Mouse (Mus musculus) testis, adult 2 months (tissue): ENCODE measurements around the gene Nod1.

Experiments
- CTCF ChIP-seq: fragments of 200-500 bp; IDR thresholded peaks from 2 replicates; pipeline ENCODE4 v1.5.1; 2012; ENCODE audit warnings: low read depth, mild to moderate bottlenecking, inconsistent platforms, low read length, moderate library complexity; ENCODE audit not compliant: control insufficient read depth, insufficient read depth, insufficient replicate concordance
- POLR2A ChIP-seq: fragments of 200-500 bp; IDR thresholded peaks from 2 replicates; pipeline ENCODE4 v1.6.1; 2012; ENCODE audit warnings: low read depth, mild to moderate bottlenecking, inconsistent platforms, low read length, moderate library complexity; ENCODE audit not compliant: control insufficient read depth

- TF ChIP-seq CTCF (peak; percentile 82; the same call in 1 of the 2 replicates), POLR2A (no peak)
These were observed 44.5 kb upstream of the Nod1 start for GRCm38 (mm10) chr6:55016710-55017583.
